Mouse (Mus musculus) erythroid progenitor cell, adult 5-6 weeks (primary cell): Measurements from ENCODE around the gene Ttc9b. TPM values are rescaled to one million over a fixed set of nuclear protein-coding genes. Genes with fewer than 3 reads are reported as not detected.
A peak's percentile ranks its signal among the peaks of the same experiment; 100 is the strongest.

Source experiments
- ATAC-seq: replicated peaks from 2 replicates; pipeline ENCODE4 v1.8.0; 2016; ENCODE audit warnings: moderate number of reproducible peaks, mild to moderate bottlenecking, moderate TSS enrichment, inconsistent platforms; ENCODE audit not compliant: poor library complexity, low FRiP score, severe bottlenecking
- total RNA-seq, 2 experiments: library from RNA; stranded (forward) in 1 of 2; stranded (reverse) in 1 of 2; fragments of 150-400 nt in 1 of 2; fragments of 186-747, 209-891 nt in 1 of 2; gene quantifications; 2 replicates each; pipeline versions ENCODE4 v1.2.3 to v1.2.4; 2015 to 2017; ENCODE audit warnings: low replicate concordance in 2 of 2

Ttc9b gene
- total RNA-seq, 2 experiments from 2014 or later = not detected

DNA sequence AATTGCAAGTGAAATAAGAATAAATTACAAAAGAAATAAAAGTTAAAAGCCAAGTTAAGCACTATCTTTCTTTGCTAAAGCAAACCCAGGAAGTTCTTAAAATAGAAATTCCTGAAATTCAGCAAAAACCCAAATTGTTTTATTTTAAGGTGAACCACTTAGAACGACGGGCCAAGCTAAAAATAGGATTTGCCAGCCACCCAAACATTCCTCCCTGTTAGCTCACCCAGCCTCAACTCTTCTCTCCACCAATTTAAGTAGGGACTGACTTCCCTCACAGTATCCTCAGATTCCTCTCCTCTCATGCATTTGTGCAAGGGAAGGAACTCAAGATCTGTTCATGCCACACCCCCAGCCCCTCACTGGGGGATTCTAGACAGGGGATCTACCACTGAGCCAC is 29.5 kb downstream of the Ttc9b start:
- no peak for ATAC-seq

DNA sequence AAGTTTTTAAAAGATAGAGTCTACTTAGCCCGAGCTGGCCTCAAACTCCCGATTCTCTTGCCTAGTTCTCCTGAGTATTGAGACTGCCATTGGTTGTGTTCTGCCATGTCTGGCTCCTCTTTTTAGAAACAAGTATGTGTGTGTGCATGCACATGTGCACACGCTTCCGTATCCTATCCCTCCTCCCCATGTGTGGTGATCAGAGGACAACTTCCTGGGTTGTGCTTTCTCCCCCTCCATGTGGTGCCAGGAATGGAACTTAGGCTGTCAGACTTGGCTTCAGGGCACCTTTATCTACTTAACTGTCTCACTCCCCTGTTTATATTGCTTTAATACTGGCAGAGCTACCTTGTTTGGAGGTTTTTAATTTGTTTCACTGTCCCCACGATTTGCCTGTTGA is 31.5 kb downstream of the Ttc9b start:
- no peak for ATAC-seq

DNA sequence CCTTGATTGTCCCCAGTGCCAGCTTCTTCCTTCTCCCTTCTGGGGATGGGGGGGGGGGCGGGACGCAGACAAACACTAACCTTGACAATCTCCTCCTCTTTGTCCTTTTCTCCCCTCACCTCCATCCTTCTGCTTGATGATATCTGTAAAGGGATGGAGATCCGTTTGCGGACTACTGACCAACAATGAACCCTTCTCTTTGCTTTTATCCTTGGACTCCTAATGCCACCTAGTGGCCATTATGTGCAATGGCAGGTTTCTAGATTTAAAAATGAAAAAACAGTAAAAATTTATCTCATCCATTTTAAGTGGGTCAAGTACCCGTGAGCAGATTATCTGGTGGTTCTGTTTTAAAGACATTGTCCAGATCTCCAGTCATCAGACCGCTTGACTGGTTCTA is 32.0 kb downstream of the Ttc9b start:
- no peak for ATAC-seq

DNA sequence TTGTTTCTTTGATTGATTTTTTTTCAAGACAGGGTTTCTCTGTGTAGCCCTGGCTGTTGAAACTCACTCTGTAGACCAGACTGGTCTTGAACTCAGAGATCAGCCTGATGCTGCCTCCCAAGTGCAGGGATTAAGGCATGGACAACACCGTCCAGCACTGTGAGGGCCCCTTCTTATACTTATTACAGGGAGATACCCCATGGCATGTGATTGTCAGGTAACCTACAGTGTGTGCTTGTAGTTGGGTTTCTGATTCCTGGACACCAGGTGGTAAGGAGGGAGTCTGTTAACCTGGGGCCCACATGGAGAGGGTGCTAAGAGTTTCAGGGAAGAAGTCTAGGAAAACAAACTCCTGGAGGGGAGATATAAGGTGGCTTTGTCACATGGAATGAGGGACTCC is 33.3 kb downstream of the Ttc9b start:
- ATAC-seq = no peak

DNA sequence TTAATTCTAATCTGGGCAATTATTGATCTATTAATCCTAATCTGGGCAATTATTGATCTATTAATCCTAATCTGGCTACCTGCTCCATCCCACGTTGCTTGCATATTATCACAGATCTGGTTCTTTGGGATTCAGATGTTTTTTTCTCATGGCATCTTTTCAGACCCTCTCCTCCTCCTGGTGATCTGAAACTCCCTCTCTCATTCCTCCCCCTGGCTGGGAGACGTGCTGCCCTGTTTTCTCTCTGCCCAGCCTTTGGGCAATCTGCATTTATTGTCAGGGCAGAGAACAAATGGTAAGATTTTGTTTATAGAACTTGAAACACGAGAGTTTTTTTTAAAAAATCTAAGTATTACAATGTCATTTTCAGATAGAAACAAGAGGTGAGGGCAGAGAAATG is 34.1 kb downstream of the Ttc9b start:
- no peak for ATAC-seq

DNA sequence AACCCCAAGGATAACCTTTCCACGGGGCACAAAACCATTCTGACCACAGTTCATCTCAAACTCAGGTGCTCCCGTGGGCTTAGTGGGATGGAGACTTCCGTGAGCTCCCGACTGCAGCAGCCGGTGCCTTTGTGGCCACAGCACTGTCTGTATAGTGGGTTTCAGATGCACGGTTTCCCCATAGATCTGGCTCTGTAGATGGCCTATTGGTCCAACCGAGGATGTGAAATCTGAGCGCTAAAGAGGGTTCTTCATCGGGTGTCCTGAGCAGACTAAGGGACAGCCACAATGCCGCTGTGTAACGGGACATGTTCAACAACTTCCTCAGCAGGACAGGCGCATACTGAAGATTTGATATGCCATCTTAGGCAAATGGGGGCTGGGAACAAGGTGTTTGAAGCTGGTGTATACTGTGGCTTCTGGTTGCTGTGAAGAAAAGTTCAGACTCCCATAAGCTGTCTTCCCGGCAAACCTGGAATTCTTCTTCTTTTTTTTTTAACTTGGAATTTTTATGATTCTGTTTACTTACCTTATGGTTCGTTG is 34.6 kb downstream of the Ttc9b start:
- no peak for ATAC-seq

DNA sequence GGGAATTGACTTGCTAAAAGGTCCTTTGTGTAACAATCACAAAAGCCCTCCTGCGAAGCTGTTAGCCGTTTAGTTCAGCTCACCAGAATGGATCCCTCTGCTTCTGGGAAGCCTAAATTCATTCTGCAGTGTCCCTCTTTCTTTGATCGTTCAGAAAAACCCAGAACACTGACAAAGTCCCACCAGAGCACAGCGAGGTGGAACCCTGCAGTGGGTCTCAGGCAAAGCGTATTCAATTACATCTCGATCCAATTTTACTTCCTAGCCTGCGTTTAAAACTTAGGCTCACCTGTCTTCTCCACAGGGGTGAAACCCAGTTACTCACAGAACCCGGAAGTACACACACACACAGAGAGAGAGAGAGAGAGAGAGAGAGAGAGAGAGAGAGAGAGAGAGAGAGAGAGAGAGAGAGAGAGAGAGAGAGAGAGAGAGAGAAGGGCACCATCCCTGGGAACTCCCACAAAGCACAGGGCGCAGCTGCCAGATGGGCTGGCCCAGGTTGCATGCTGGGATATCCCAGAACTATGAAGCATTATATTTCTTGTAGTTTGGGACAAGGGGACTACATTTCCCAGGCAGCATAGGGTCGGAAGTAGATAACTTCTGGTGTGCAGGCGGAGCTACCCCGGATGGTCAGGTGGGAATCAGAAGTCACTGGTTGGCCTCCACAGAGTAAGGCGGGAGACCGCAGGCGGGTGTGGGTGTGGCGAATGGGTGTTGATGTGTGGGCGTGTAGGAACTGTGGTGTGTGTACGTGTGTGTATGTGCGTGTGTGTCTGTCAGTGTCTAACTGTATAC is 35.3 kb downstream of the Ttc9b start, which contains the start of gene Zfp607b:
TSS of gene Zfp607b (plus strand) at position 526 of the 798 bp plus-strand sequence.
- peak; percentile 98 for ATAC-seq

DNA sequence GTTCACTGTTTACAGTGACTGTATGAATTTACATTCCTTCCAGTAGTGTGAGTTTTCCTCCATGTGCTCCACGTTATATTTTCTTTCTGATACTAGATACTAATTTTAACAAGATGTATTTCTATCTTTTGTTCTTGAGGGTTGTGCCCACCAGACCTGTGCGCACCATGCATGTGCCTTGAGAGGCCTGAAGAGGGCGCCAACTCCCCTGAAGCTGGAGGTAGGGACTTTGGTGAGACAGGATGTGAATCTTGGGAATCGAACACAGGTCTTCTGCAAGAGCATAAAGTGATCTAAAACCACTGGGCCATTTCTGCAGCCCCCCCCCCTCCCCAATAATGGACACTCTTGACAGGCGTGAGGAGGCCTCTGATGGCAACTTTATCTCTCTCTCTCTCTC is 37.4 kb downstream of the Ttc9b start:
- no peak for ATAC-seq

DNA sequence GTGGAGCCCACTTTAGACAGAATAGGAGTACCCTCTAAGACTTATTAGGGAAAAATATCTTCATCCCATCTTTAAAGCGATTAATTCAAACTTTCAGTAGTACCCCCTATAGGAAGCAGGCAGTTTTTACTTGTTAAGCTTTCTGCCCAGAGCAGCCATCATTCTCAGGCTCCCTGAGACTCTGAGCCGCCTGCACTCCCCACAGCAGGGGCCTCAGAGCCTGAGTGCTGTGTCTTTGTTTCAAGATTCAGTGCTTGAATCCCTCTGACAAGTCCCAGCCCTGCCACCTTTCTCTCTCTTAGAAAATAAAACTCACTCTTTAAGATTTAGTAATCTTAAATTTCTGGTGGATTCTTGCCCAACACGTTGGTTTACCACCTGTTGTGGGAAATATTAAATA is 43.0 kb downstream of the Ttc9b start:
- ATAC-seq = no peak

Other genes with a start within 250 kb of the Ttc9b start
- gene Sptbn4, start 206.2 kb upstream of the Ttc9b start, total RNA-seq (2015; ENCODE audit: low replicate concordance) = not detected in 2 replicates
- 0.08 and 0.13 TPM in 2 replicates for gene Sptbn4, start 206.2 kb upstream of the Ttc9b start, total RNA-seq (2017; ENCODE audit: low replicate concordance)
- gene Blvrb, start 205.9 kb upstream of the Ttc9b start, total RNA-seq (2015; ENCODE audit: low replicate concordance) = 538 and 642 TPM in 2 replicates
- gene Blvrb, start 205.9 kb upstream of the Ttc9b start, total RNA-seq (2017; ENCODE audit: low replicate concordance) = 484 and 602 TPM in 2 replicates
- gene Sertad3, start 180.1 kb upstream of the Ttc9b start, total RNA-seq (2015; ENCODE audit: low replicate concordance) = 9.0 and 9.2 TPM in 2 replicates
- 14.8 and 19.6 TPM in 2 replicates for gene Sertad3, start 180.1 kb upstream of the Ttc9b start, total RNA-seq (2017; ENCODE audit: low replicate concordance)
- 1.7 and 6.8 TPM in 2 replicates for gene Sertad1, start 167.0 kb upstream of the Ttc9b start, total RNA-seq (2015; ENCODE audit: low replicate concordance)
- 5.5 and 7.0 TPM in 2 replicates for gene Sertad1, start 167.0 kb upstream of the Ttc9b start, total RNA-seq (2017; ENCODE audit: low replicate concordance)
- gene Prx, start 154.6 kb upstream of the Ttc9b start, total RNA-seq (2015; ENCODE audit: low replicate concordance) = 0.36 and 0.42 TPM in 2 replicates
- 1.4 and 5.1 TPM in 2 replicates for gene Prx, start 154.6 kb upstream of the Ttc9b start, total RNA-seq (2017; ENCODE audit: low replicate concordance)
- not detected in 2 replicates for gene Hipk4, start 130.6 kb upstream of the Ttc9b start, total RNA-seq (2015; ENCODE audit: low replicate concordance)
- gene Hipk4, start 130.6 kb upstream of the Ttc9b start, total RNA-seq (2017; ENCODE audit: low replicate concordance) = not detected in 2 replicates
- gene Pld3, start 100.7 kb upstream of the Ttc9b start, total RNA-seq (2015; ENCODE audit: low replicate concordance) = 43.2 and 88.0 TPM in 2 replicates
- 19.1 and 26.3 TPM in 2 replicates for gene Pld3, start 100.7 kb upstream of the Ttc9b start, total RNA-seq (2017; ENCODE audit: low replicate concordance)
- gene 2310022A10Rik, start 100.7 kb upstream of the Ttc9b start, total RNA-seq (2015; ENCODE audit: low replicate concordance) = 11.2 and 18.9 TPM in 2 replicates
- gene 2310022A10Rik, start 100.7 kb upstream of the Ttc9b start, total RNA-seq (2017; ENCODE audit: low replicate concordance) = 1.6 and 6.8 TPM in 2 replicates
- 28.5 and 59.9 TPM in 2 replicates for gene Akt2, start 62.4 kb upstream of the Ttc9b start, total RNA-seq (2015; ENCODE audit: low replicate concordance)
- 25.1 and 48.1 TPM in 2 replicates for gene Akt2, start 62.4 kb upstream of the Ttc9b start, total RNA-seq (2017; ENCODE audit: low replicate concordance)
- 0.72 and 6.7 TPM in 2 replicates for gene Map3k10, start 20.7 kb downstream of the Ttc9b start, total RNA-seq (2015; ENCODE audit: low replicate concordance)
- 0.13 TPM in 1 of 2 replicates, not detected in the other for gene Map3k10, start 20.7 kb downstream of the Ttc9b start, total RNA-seq (2017; ENCODE audit: low replicate concordance)
- not detected in 2 replicates for gene Zfp607b, start 35.4 kb downstream of the Ttc9b start, total RNA-seq (2015; ENCODE audit: low replicate concordance)
- gene Zfp607b, start 35.4 kb downstream of the Ttc9b start, total RNA-seq (2017; ENCODE audit: low replicate concordance) = 1.7 TPM in 1 of 2 replicates, not detected in the other
- gene Zfp60, start 77.5 kb downstream of the Ttc9b start, total RNA-seq (2015; ENCODE audit: low replicate concordance) = 0.36 and 6.3 TPM in 2 replicates
- gene Zfp60, start 77.5 kb downstream of the Ttc9b start, total RNA-seq (2017; ENCODE audit: low replicate concordance) = 0.39 and 2.8 TPM in 2 replicates
- 4.0 and 4.2 TPM in 2 replicates for gene Zfp626, start 153.3 kb downstream of the Ttc9b start, total RNA-seq (2015; ENCODE audit: low replicate concordance)
- 2.1 and 3.0 TPM in 2 replicates for gene Zfp626, start 153.3 kb downstream of the Ttc9b start, total RNA-seq (2017; ENCODE audit: low replicate concordance)
- gene Zfp59, start 184.7 kb downstream of the Ttc9b start, total RNA-seq (2015; ENCODE audit: low replicate concordance) = 1.4 TPM in 1 of 2 replicates, not detected in the other
- 0.61 and 1.2 TPM in 2 replicates for gene Zfp59, start 184.7 kb downstream of the Ttc9b start, total RNA-seq (2017; ENCODE audit: low replicate concordance)
- 0.72 and 2.5 TPM in 2 replicates for gene Zfp607a, start 203.6 kb downstream of the Ttc9b start, total RNA-seq (2015; ENCODE audit: low replicate concordance)
- gene Zfp607a, start 203.6 kb downstream of the Ttc9b start, total RNA-seq (2017; ENCODE audit: low replicate concordance) = 0.51 and 2.2 TPM in 2 replicates